Mouse (Mus musculus): ENCODE results near the gene Ppfibp1. TPM values are rescaled to one million over a fixed set of nuclear protein-coding genes. Genes with fewer than 3 reads are reported as not detected.

Gene Ppfibp1
- polyA plus RNA-seq, 1 experiment: 15.5 TPM

GRCm38 (mm10) chr6:147079919-147080318 lies 191.6 kb downstream of the Ppfibp1 start:
- no peak for TF ChIP-seq POLR2A (IDR thresholded peaks at IDR 0.05; ENCODE audit: borderline replicate concordance, control insufficient read depth, low read depth, low read length)
- TF ChIP-seq CTCF (IDR thresholded peaks at IDR 0.05; ENCODE audit: control insufficient read depth, insufficient read depth, low read length): no peak
- WGBS: 84% methylated on average over 10 of the region's 10 CpGs
- no peak overlapping the region for H3K4me3 ChIP-seq (replicated peaks; ENCODE audit: control insufficient read depth, low read depth, low read length)
- H3K27ac ChIP-seq (ENCODE audit: control insufficient read depth, insufficient read depth, low read depth, low read length, poor library complexity): no peak overlapping the region
- H3K4me1 ChIP-seq (ENCODE audit: control insufficient read depth, insufficient read depth, low read length): no peaks in the 10 kb centered on the region

Other genes starting within 250 kb of the Ppfibp1 start
- gene Med21, start 245.9 kb upstream of the Ppfibp1 start, polyA plus RNA-seq (2011; ENCODE audit: insufficient read depth, insufficient read length, low replicate concordance, missing spikeins): 30.1 and 31.3 TPM in 2 replicates
- gene Tm7sf3, start 245.7 kb upstream of the Ppfibp1 start, polyA plus RNA-seq (2011; ENCODE audit: insufficient read depth, insufficient read length, low replicate concordance, missing spikeins): 19.5 and 20.1 TPM in 2 replicates
- 5.1 and 12.4 TPM in 2 replicates for gene Stk38l, start 163.5 kb upstream of the Ppfibp1 start, polyA plus RNA-seq (2011; ENCODE audit: insufficient read depth, insufficient read length, low replicate concordance, missing spikeins)
- gene Arntl2, start 92.4 kb upstream of the Ppfibp1 start, polyA plus RNA-seq (2011; ENCODE audit: insufficient read depth, insufficient read length, low replicate concordance, missing spikeins): 0.85 TPM in 1 of 2 replicates, not detected in the other
- not detected in 2 replicates for gene Smco2, start 38.4 kb upstream of the Ppfibp1 start, polyA plus RNA-seq (2011; ENCODE audit: insufficient read depth, insufficient read length, low replicate concordance, missing spikeins)
- not detected in 2 replicates for gene 1700034J05Rik, start 65.9 kb downstream of the Ppfibp1 start, polyA plus RNA-seq (2011; ENCODE audit: insufficient read depth, insufficient read length, low replicate concordance, missing spikeins)
- 0.59 TPM in 1 of 2 replicates, not detected in the other for gene Rep15, start 144.1 kb downstream of the Ppfibp1 start, polyA plus RNA-seq (2011; ENCODE audit: insufficient read depth, insufficient read length, low replicate concordance, missing spikeins)
- gene Mrps35, start 154.3 kb downstream of the Ppfibp1 start, polyA plus RNA-seq (2011; ENCODE audit: insufficient read depth, insufficient read length, low replicate concordance, missing spikeins): 32.3 and 41.9 TPM in 2 replicates
- not detected in 2 replicates for gene Mansc4, start 198.5 kb downstream of the Ppfibp1 start, polyA plus RNA-seq (2011; ENCODE audit: insufficient read depth, insufficient read length, low replicate concordance, missing spikeins)
- 1.3 and 3.9 TPM in 2 replicates for gene Klhl42, start 202.9 kb downstream of the Ppfibp1 start, polyA plus RNA-seq (2011; ENCODE audit: insufficient read depth, insufficient read length, low replicate concordance, missing spikeins)